Mouse (Mus musculus): Measurements from ENCODE around the gene Rusc2.

Gene Rusc2

GRCm38 (mm10) chr4:43447251-43447650, 65.5 kb downstream of the Rusc2 start:
- DNase-seq = peak; percentile 39 to 59

GRCm38 (mm10) chr4:43448554-43448953, 66.8 kb downstream of the Rusc2 start:
- DNase-seq = peak; percentile 68 to 70

- no peak for DNase-seq
Measured at GRCm38 (mm10) chr4:43452315-43452714, 70.5 kb downstream of the Rusc2 start.

GRCm38 (mm10) chr4:43453413-43453812, 71.6 kb downstream of the Rusc2 start:
- no peak for DNase-seq

GRCm38 (mm10) chr4:43454041-43454836, 72.5 kb downstream of the Rusc2 start, which contains the start of gene Cd72:
Gene Cd72 (minus strand): TSS chr4:43454628.
- DNase-seq = peak; percentile 46 to 56

GRCm38 (mm10) chr4:43456470-43456869, 74.7 kb downstream of the Rusc2 start:
- no peak for DNase-seq

GRCm38 (mm10) chr4:43457124-43457523, 75.3 kb downstream of the Rusc2 start:
- no peak for DNase-seq

- DNase-seq = no peak
Measured at GRCm38 (mm10) chr4:43463102-43463501, 81.3 kb downstream of the Rusc2 start.

- DNase-seq = no peak
Measured at GRCm38 (mm10) chr4:43465935-43466334, 84.2 kb downstream of the Rusc2 start.

GRCm38 (mm10) chr4:43466872-43467271, 85.1 kb downstream of the Rusc2 start:
- no peak for DNase-seq

- no peak for DNase-seq
Measured at GRCm38 (mm10) chr4:43470301-43470700, 88.5 kb downstream of the Rusc2 start.

GRCm38 (mm10) chr4:43473636-43474035, 91.9 kb downstream of the Rusc2 start:
- DNase-seq = no peak

GRCm38 (mm10) chr4:43476604-43477003, 94.8 kb downstream of the Rusc2 start:
- DNase-seq = no peak
